Mouse (Mus musculus) neural tube, embryonic 15.5 days (tissue): ENCODE results near the gene Erlec1. TPM values are rescaled to one million over a fixed set of nuclear protein-coding genes. Genes with fewer than 3 reads are reported as not detected.

Experiments
- ATAC-seq: fragments of 200-750 bp; cut with Nextera tagmentation; 2 replicates; pipeline ENCODE4 v1.8.0; 2017; ENCODE audit warnings: mild to moderate bottlenecking, moderate TSS enrichment, moderate library complexity; ENCODE audit not compliant: low FRiP score
- H3K27ac ChIP-seq: fragments of 300-500 bp; sonication (generic); replicated peaks from 2 replicates; pipeline ENCODE4 v1.5.1; 2015; ENCODE audit warnings: mild to moderate bottlenecking, inconsistent platforms
- H3K27me3 ChIP-seq: fragments of 300-500 bp; sonication (generic); replicated peaks from 2 replicates; pipeline ENCODE4 v1.6.1; 2015; ENCODE audit warnings: inconsistent platforms
- H3K36me3 ChIP-seq: fragments of 300-500 bp; sonication (generic); 2 replicates; pipeline ENCODE4 v1.6.1; 2015; ENCODE audit warnings: inconsistent platforms
- H3K4me1 ChIP-seq: fragments of 300-500 bp; sonication (generic); 2 replicates; pipeline ENCODE4 v1.6.1; 2015; ENCODE audit warnings: inconsistent platforms
- H3K4me2 ChIP-seq: fragments of 300-500 bp; sonication (generic); 2 replicates; pipeline ENCODE4 v1.6.1; 2015; ENCODE audit warnings: inconsistent platforms, mild to moderate bottlenecking, moderate library complexity
- H3K4me3 ChIP-seq: fragments of 300-500 bp; sonication (generic); replicated peaks from 2 replicates; pipeline ENCODE4 v1.5.1; 2015; ENCODE audit warnings: mild to moderate bottlenecking, inconsistent platforms
- H3K9ac ChIP-seq: fragments of 300-500 bp; sonication (generic); replicated peaks from 2 replicates; pipeline ENCODE4 v1.6.1; 2015; ENCODE audit warnings: mild to moderate bottlenecking, inconsistent platforms
- H3K9me3 ChIP-seq: fragments of 300-500 bp; sonication (generic); replicated peaks from 2 replicates; pipeline ENCODE4 v1.6.1; 2016; ENCODE audit warnings: inconsistent platforms
- WGBS: fragments of 180-500 bp; shearing (Covaris S2); methylation state at CpG from one replicate; pipeline ENCODE4 v1.1.7; 2015; ENCODE audit warnings: mixed read lengths; 5-methylcytosine and 5-hydroxymethylcytosine counted together
- polyA plus RNA-seq: library from polyadenylated mRNA; unstranded; fragments of >200 nt; fragmentation: Nextera tagmentation; extraction: Ambion mirVana; gene quantifications from 2 replicates; pipeline ENCODE4 v1.2.1, GENCODE M21; 2015

Erlec1 gene
- polyA plus RNA-seq, 1 experiment from 2014 or later = 11.7 TPM

GRCm38 (mm10) chr11:30943522-30943921, 10.6 kb downstream of the Erlec1 start:
- Histone ChIP-seq H3K27me3 (no peaks in the 10 kb centered on the region), H3K4me2 (no peak overlapping the region), H3K4me3 (no peak overlapping the region), H3K9ac (no peak overlapping the region), H3K9me3 (no peaks in the 10 kb centered on the region), H3K36me3 (peaks cover 62% of the 10 kb centered on the region), H3K4me1 (no peaks in the 10 kb centered on the region), H3K27ac (no peak overlapping the region)
- no peak for ATAC-seq
- WGBS = 95% methylated on average over 2 of the region's 2 CpGs

GRCm38 (mm10) chr11:30928498-30928897, 25.6 kb downstream of the Erlec1 start:
- Histone ChIP-seq H3K4me2 (no peak overlapping the region), H3K27me3 (no peaks in the 10 kb centered on the region), H3K36me3 (peaks cover 36% of the 10 kb centered on the region), H3K4me3 (no peak overlapping the region), H3K4me1 (no peaks in the 10 kb centered on the region), H3K9ac (no peak overlapping the region), H3K9me3 (no peaks in the 10 kb centered on the region), H3K27ac (no peak overlapping the region)
- ATAC-seq = no peak
- 91% methylated on average over 1 of the region's 1 CpGs for WGBS

GRCm38 (mm10) chr11:30928079-30928478, 26.1 kb downstream of the Erlec1 start:
- Histone ChIP-seq H3K4me1 (no peaks in the 10 kb centered on the region), H3K27me3 (no peaks in the 10 kb centered on the region), H3K4me3 (no peak overlapping the region), H3K4me2 (no peak overlapping the region), H3K9me3 (no peaks in the 10 kb centered on the region), H3K36me3 (peaks cover 40% of the 10 kb centered on the region), H3K27ac (no peak overlapping the region), H3K9ac (no peak overlapping the region)
- ATAC-seq = no peak

- Histone ChIP-seq H3K36me3 (peaks cover 24% of the 10 kb centered on the region), H3K4me3 (no peak overlapping the region), H3K4me1 (no peaks in the 10 kb centered on the region), H3K9me3 (no peaks in the 10 kb centered on the region), H3K4me2 (no peak overlapping the region), H3K27me3 (no peaks in the 10 kb centered on the region), H3K27ac (no peak overlapping the region), H3K9ac (no peak overlapping the region)
- no peak for ATAC-seq
- WGBS = 96% methylated on average over 3 of the region's 3 CpGs
These were observed 30.9 kb downstream of the Erlec1 start for GRCm38 (mm10) chr11:30923283-30923682.

GRCm38 (mm10) chr11:30920641-30921040, 33.5 kb downstream of the Erlec1 start:
- H3K9me3 ChIP-seq = no peaks in the 10 kb centered on the region
- no peaks in the 10 kb centered on the region for H3K27me3 ChIP-seq
- no peak overlapping the region for H3K4me3 ChIP-seq
- no peak overlapping the region for H3K4me2 ChIP-seq
- ATAC-seq = no peak
- H3K36me3 ChIP-seq = peaks cover 16% of the 10 kb centered on the region
- H3K27ac ChIP-seq = no peak overlapping the region
- WGBS = 57% methylated on average over 1 of the region's 1 CpGs
- H3K4me1 ChIP-seq = no peaks in the 10 kb centered on the region
- no peak overlapping the region for H3K9ac ChIP-seq

- WGBS = 98% methylated on average over 3 of the region's 3 CpGs
- Histone ChIP-seq H3K9ac (no peak overlapping the region), H3K27ac (no peak overlapping the region), H3K27me3 (no peaks in the 10 kb centered on the region), H3K4me2 (no peak overlapping the region), H3K4me1 (no peaks in the 10 kb centered on the region), H3K9me3 (no peaks in the 10 kb centered on the region), H3K36me3 (no peaks in the 10 kb centered on the region), H3K4me3 (no peak overlapping the region)
- no peak for ATAC-seq
These were observed 41.8 kb downstream of the Erlec1 start for GRCm38 (mm10) chr11:30912311-30912710.

- Histone ChIP-seq H3K9me3 (no peaks in the 10 kb centered on the region), H3K4me1 (no peaks in the 10 kb centered on the region), H3K27ac (no peak overlapping the region), H3K27me3 (no peaks in the 10 kb centered on the region), H3K4me2 (no peak overlapping the region), H3K9ac (no peak overlapping the region), H3K4me3 (no peak overlapping the region), H3K36me3 (no peaks in the 10 kb centered on the region)
- ATAC-seq = no peak
These were observed 54.8 kb downstream of the Erlec1 start for GRCm38 (mm10) chr11:30899312-30899711.

GRCm38 (mm10) chr11:30896201-30896600, 57.9 kb downstream of the Erlec1 start:
- no peak for ATAC-seq
- Histone ChIP-seq H3K4me2 (no peak overlapping the region), H3K4me3 (no peak overlapping the region), H3K27me3 (no peaks in the 10 kb centered on the region), H3K4me1 (no peaks in the 10 kb centered on the region), H3K27ac (no peak overlapping the region), H3K9me3 (no peaks in the 10 kb centered on the region), H3K9ac (no peak overlapping the region), H3K36me3 (peaks cover 18% of the 10 kb centered on the region)
- WGBS = 94% methylated on average over 1 of the region's 1 CpGs

GRCm38 (mm10) chr11:30888153-30888552, 66.0 kb downstream of the Erlec1 start:
- peaks cover 21% of the 10 kb centered on the region for H3K36me3 ChIP-seq
- no peaks in the 10 kb centered on the region for H3K27me3 ChIP-seq
- H3K9ac ChIP-seq = no peak overlapping the region
- WGBS = 83% methylated on average over 2 of the region's 2 CpGs
- no peaks in the 10 kb centered on the region for H3K9me3 ChIP-seq
- H3K4me3 ChIP-seq = no peak overlapping the region
- H3K27ac ChIP-seq = no peak overlapping the region
- H3K4me2 ChIP-seq = no peak overlapping the region
- no peak for ATAC-seq
- peaks cover 9% of the 10 kb centered on the region for H3K4me1 ChIP-seq

GRCm38 (mm10) chr11:30885171-30885871, 68.8 kb downstream of the Erlec1 start, which contains the start of the genes Gpr75 and Asb3:
Gene Gpr75 (plus strand): TSS chr11:30885358.
Gene Asb3 (plus strand): TSS chr11:30885416.
- ATAC-seq = peak; percentile 96
- Histone ChIP-seq H3K4me3 (peak within 1 kb of the TSS; percentile 69), H3K9me3 (no peaks in the 10 kb centered on the region), H3K9ac (peak within 1 kb of the TSS; percentile 77), H3K4me2 (peak within 1 kb of the TSS; percentile 82), H3K27ac (peak within 1 kb of the TSS; percentile 91), H3K4me1 (peaks cover 9% of the 10 kb centered on the region), H3K36me3 (peaks cover under 1% of the 10 kb centered on the region; the same call in 1 of the 2 replicates), H3K27me3 (no peaks in the 10 kb centered on the region)
- WGBS = 1% methylated on average over 41 of the region's 41 CpGs
